Mouse (Mus musculus) olfactory bulb, adult 2 months (tissue): Measurements from ENCODE around the gene Slc41a2. TPM values are rescaled to one million over a fixed set of nuclear protein-coding genes. Genes with fewer than 3 reads are reported as not detected.
"Not testable (repeated sequence)": the region's sequence is repeated elsewhere in the genome, so short reads cannot be mapped to it uniquely, and the experiment has no call there.

Experiments
- H3K27ac ChIP-seq: fragments of 200-500 bp; 2 replicates; pipeline ENCODE4 v1.5.1; 2012; ENCODE audit warnings: low read depth, low read length; ENCODE audit not compliant: insufficient read depth
- H3K4me1 ChIP-seq: fragments of 200-500 bp; 2 replicates; pipeline ENCODE4 v1.6.1; 2012; ENCODE audit warnings: low read length; ENCODE audit not compliant: control insufficient read depth, insufficient read depth
- H3K4me3 ChIP-seq: fragments of 200-500 bp; 2 replicates; pipeline ENCODE4 v1.5.1; 2012; ENCODE audit warnings: mild to moderate bottlenecking, low read depth, low read length, moderate library complexity; ENCODE audit not compliant: insufficient read depth
- CTCF ChIP-seq: fragments of 200-500 bp; IDR thresholded peaks from 2 replicates; pipeline ENCODE4 v1.5.1; 2012; ENCODE audit warnings: low read depth, mild to moderate bottlenecking, low read length, moderate library complexity; ENCODE audit not compliant: insufficient read depth
- POLR2A ChIP-seq: fragments of 200-500 bp; IDR thresholded peaks from 2 replicates; pipeline ENCODE4 v1.6.1; 2012; ENCODE audit warnings: mild to moderate bottlenecking, low read depth, low read length, moderate library complexity; ENCODE audit not compliant: insufficient read depth
- WGBS: fragments of 180-500 bp; shearing (Covaris S2); methylation state at CpG from one replicate; pipeline ENCODE4 v1.1.7; 2018; 5-methylcytosine and 5-hydroxymethylcytosine counted together
- polyA plus RNA-seq: library from polyadenylated mRNA; stranded (reverse); fragments of >200 nt; gene quantifications from 2 replicates; pipeline ENCODE4 v1.2.4, GENCODE M21; 2012; ENCODE audit warnings: low replicate concordance; ENCODE audit not compliant: missing spikeins, insufficient read depth, insufficient read length

The Slc41a2 gene
- polyA plus RNA-seq, 1 experiment = not detected

- WGBS = 61% methylated on average over 8 of the region's 8 CpGs
- no peak overlapping the region for H3K27ac ChIP-seq
- H3K4me3 ChIP-seq = no peak overlapping the region
- TF ChIP-seq POLR2A (no peak), CTCF (no peak)
- H3K4me1 ChIP-seq = no peaks in the 10 kb centered on the region
These were observed 39.4 kb upstream of the Slc41a2 start for GRCm38 (mm10) chr10:83376911-83377682.

GRCm38 (mm10) chr10:83375458-83375857 lies 37.8 kb upstream of the Slc41a2 start:
- not testable (repeated sequence) for H3K4me3 ChIP-seq, H3K27ac ChIP-seq, H3K4me1 ChIP-seq
- 96% methylated on average over 5 of the region's 5 CpGs for WGBS

GRCm38 (mm10) chr10:83374045-83374656 lies 36.5 kb upstream of the Slc41a2 start:
- Histone ChIP-seq H3K4me3 (no peak overlapping the region), H3K4me1 (no peaks in the 10 kb centered on the region), H3K27ac (no peak overlapping the region)
- WGBS = 96% methylated on average over 3 of the region's 3 CpGs
- no peak for TF ChIP-seq POLR2A

DNA sequence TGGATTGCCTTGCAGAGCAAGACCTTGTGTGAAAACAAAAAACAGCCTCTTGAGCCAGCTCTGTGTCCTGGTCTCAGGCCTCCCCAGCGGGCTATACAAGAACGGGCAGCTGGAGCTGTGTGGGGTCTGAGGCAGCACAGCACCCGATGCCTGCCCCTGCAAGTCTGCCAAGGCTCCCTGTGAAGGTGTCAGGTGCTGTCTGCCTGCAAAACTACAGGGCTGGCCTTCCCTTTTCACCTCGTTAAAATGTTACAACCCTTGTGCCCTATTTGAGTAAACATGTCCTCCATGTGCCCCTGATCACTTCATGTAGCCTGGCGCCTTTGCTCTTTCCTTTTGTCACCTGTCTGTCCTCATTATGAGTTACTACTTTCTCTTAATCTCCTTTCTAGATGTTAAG lies 31.2 kb upstream of the Slc41a2 start:
- Histone ChIP-seq H3K27ac (no peak overlapping the region), H3K4me1 (no peaks in the 10 kb centered on the region), H3K4me3 (no peak overlapping the region)
- TF ChIP-seq POLR2A (no peak), CTCF (no peak)
- 64% methylated on average over 5 of the region's 5 CpGs for WGBS

DNA sequence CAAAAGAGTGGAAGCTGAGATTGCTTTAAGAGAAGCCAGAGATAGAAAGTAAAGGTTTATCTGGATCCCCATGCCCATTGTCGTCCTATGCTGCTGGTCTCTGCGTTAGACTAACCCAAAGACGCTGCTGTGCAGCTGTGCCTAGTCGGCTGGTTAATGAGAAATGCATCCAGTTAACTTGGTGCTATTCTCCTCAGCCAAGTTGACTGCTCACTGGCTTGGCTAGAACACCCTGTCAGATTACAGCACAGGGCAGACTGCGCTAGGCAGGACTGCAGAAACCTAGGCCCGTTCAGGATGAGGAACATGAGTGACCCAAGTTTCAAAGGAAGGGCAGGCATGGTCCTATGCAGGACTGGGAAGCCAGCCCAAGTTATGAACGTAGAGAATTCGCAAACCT lies 25.8 kb upstream of the Slc41a2 start:
- Histone ChIP-seq H3K4me1 (peaks cover 3% of the 10 kb centered on the region), H3K27ac (no peak overlapping the region), H3K4me3 (no peak overlapping the region)
- 92% methylated on average over 8 of the region's 8 CpGs for WGBS
- TF ChIP-seq POLR2A (no peak), CTCF (no peak)

- H3K4me1 ChIP-seq = peaks cover 3% of the 10 kb centered on the region
- no peak for TF ChIP-seq POLR2A
- TF ChIP-seq CTCF = no peak
- 43% methylated on average over 5 of the region's 5 CpGs for WGBS
- no peak overlapping the region for H3K4me3 ChIP-seq
- no peak overlapping the region for H3K27ac ChIP-seq
These were observed 24.1 kb upstream of the Slc41a2 start for GRCm38 (mm10) chr10:83361643-83362382.

DNA sequence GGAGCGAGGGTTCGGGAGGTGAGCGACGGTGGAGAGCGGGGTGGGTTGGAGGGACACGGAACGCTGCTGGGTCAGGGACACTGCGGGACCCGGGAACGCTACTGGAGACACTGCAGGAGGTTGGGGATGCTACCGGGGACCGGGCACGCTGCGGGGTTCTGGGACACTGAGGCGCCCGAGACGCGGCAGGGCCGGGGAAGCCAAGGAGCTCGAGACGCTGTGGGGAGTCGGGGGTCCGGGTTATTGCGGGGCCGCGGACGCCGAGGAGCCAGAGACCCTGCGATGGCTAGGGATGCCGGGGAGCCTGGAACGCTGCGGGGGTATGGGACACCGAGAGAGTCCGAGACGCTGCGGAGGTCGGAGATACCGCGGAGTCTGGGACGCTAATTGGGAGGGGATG lies 22.7 kb upstream of the Slc41a2 start:
- H3K4me3 ChIP-seq = peak overlapping the region; percentile 67
- H3K4me1 ChIP-seq = peaks cover 3% of the 10 kb centered on the region
- under 1% methylated on average over 40 of the region's 40 CpGs for whole genome bisulfite sequencing
- 0 out of 2 replicates have a peak overlapping the region, but pooled peaks have one; percentile 1 for H3K27ac ChIP-seq
- TF ChIP-seq CTCF (no peak), POLR2A (no peak)

- under 1% methylated on average over 30 of the region's 30 CpGs for WGBS
- Histone ChIP-seq H3K27ac (peak within 1 kb of the TSS; percentile 71), H3K4me3 (peak within 1 kb of the TSS; percentile 67), H3K4me1 (peaks cover 3% of the 10 kb centered on the region)
- no peak for TF ChIP-seq CTCF
- peak; percentile 78 for TF ChIP-seq POLR2A
These were observed 22.3 kb upstream of the Slc41a2 start, which contains the start of gene D10Wsu102e for GRCm38 (mm10) chr10:83359956-83360355. TSS of gene D10Wsu102e (plus strand) at chr10:83360221.

DNA sequence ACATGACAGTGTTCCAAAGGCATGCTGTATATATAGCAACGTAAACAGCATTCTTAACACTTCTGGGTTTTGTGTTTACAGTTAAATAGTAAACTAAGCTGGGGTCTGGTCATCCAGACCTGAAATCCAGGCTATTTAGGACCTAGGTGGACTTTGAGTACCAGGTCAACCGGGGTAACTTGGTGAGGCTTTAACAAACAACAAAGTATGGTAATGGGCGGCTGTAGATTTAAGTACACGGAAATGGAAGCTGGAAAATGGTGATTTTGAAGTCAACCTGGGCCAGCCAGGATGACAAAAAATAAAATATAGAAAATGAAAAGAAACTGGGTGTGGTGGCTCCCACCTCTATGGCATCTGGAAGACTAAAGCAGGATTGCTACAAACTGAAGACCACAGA lies 21.8 kb upstream of the Slc41a2 start:
- TF ChIP-seq POLR2A = no peak
- Histone ChIP-seq H3K4me1 (peaks cover 3% of the 10 kb centered on the region), H3K4me3 (peak overlapping the region; percentile 67), H3K27ac (peak overlapping the region; percentile 71)
- 81% methylated on average over 4 of the region's 4 CpGs for WGBS
